Mouse (Mus musculus) kidney, adult 9 months (tissue): Measurements from ENCODE around the gene Zpr1.
A peak's percentile ranks its signal among the peaks of the same experiment; 100 is the strongest.
"Not testable (repeated sequence)": the region's sequence is repeated elsewhere in the genome, so short reads cannot be mapped to it uniquely, and the experiment has no call there.

Source experiments
- DNase-seq: peaks from one replicate; pipeline ENCODE4 v3.0.0; 2022

Zpr1 gene

DNA sequence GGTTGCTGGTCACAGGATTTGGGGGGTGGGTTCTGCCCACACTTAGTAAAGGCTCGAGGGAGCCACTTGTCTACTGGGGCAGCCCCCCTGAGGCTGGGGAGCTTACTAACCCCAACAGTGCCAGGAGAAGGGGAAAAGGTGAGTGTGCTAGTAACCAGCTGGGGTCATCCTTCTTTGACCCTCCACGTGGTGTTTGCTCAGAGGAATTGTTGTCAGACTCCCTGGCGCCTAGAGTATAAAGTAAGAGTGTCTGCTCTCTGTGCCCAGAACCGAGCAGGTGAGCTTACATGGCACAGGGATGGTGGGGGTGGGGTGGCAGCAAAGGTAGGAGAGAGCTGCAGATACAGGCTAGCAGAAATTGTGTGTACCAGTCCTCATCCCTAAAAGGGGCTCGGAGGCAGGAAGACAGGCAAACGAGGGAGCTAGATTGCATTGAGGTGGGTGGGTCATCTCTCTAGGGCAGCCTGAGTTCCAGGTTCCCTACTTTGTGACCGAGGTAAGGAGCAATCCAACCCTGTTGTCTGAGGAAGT lies 4.5 kb upstream of the Zpr1 start, which contains the start of gene Apoa5:
Gene Apoa5, plus strand, starts transcription at position 291 of the 531 bp plus-strand sequence.
- no peak for DNase-seq

DNA sequence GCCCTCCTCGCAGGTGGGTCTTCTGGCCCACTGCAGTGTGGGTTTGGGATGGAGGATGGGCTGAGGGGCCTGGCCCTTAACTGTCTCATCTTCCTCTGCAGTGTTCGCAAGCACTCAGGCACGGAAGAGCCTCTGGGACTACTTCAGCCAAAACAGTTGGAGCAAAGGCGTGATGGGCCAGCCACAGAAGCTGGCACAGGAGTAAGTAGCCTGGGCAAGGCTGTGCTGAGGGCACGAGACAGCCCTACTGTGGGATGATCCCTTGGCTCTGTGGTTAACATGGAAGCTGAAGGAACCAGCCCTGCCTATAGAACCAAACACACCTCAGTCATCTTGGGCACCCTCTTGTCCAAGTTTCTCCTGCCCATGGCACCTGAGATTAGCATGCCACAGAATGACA lies 3.7 kb upstream of the Zpr1 start:
- DNase-seq = no peak

GRCm38 (mm10) chr9:46270782-46271181 lies 2.1 kb upstream of the Zpr1 start:
- no peak for DNase-seq

DNA sequence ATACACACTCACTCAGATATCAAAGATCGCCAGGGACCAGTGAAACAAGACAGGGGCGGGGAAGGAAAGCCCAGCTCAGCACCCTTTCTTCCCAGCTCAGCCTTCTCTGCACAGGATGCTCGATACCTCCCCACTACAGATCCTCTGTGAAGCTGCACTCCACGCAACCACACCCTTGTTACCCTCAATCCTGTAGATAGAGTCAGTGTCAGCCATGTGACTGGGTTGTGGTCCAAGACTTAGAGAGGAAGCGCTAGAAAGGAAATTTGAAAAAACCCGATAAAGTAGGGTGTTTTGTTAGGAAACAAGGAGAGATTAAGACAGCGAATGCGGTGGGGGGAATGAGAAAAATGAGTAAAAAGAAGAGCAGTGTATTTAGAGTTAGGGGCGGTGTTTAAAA lies 794 bp upstream of the Zpr1 start:
- no peak for DNase-seq

DNA sequence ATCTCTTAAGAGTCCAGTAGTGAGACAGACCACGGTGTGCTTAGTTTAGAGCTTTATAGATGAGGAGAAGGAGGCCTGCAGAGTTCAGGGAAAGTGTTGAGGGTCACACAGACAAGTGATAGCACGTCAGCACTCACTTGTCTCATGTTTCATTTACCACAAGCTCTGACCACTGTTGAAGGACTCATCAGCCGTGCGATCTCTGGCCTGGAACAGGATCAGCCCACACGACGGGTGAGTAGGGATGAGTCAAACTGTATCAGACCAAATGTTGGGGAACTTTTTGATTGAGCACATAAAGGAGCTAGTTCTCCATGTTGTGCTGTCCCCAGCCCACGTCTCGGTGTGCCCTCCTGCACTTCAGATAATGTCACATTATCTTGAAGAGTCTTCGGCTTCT lies 1.6 kb downstream of the Zpr1 start:
- no peak for DNase-seq

GRCm38 (mm10) chr9:46282631-46283436 lies 10.0 kb downstream of the Zpr1 start, which contains the start of gene Bud13:
Gene Bud13, plus strand, starts transcription at chr9:46283008.
- peak; percentile 92 for DNase-seq

DNA sequence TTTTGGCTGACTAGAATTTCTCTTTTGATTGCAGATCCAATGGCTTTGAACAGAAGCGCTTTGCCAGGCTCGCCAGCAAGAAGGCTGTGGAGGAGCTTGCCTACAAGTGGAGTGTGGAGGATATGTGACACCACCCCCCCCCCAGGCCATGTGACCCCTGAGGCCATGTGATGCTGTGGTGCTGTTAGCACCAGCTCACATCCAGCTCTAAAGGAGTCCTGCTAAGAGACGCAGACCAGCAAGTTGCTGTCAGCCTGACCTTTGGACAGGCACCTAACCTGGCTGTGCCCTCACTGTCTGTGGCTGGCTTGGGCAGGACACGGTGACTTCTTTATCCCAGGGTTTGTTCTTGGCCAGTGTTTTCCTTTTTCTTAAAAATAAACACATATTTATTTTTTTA lies 25.5 kb downstream of the Zpr1 start:
- DNase-seq = peak; percentile 19

- DNase-seq = peak; percentile 48
These were observed 29.3 kb downstream of the Zpr1 start for GRCm38 (mm10) chr9:46302142-46302541.

DNA sequence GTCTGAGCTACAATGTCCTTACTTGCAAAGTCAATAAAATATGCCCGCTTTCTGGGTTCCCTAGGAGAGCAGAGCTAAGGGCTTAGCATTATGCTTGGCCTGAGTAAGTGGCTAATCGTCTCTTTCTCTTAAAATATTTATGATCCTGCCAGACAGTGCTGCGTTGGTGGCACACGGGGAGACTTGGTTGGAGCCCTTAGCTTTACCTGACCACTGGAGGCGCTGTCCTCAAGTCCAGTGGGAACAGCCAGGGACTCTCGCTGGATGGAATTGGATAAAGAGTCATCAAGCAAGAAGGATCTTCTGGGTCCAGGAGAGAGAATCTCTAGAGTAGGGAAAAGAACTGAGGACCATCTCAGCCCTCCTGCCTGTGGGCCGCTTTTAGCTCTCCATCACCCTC lies 36.3 kb downstream of the Zpr1 start:
- peak; percentile 19 for DNase-seq

DNA sequence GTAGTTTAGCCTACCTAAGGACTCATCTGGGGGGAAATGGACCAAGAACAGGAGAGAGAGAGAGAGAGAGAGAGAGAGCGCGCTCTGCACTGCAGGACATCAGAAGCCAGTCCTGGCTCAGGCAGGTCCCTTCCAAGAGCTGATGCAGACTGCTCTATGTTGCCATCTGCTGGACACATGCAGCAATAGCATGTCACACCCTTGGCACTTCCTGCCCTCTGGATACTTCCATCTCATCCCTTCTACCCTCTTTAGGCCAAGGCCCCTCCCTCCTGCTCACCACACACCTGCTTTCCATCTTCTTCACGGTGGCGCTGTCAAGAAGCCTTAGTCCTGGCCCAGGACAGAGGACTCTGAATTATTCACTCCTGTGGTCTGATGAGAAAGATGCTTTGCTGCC lies 41.6 kb downstream of the Zpr1 start:
- peak; percentile 68 for DNase-seq

GRCm38 (mm10) chr9:46314921-46315320 lies 42.1 kb downstream of the Zpr1 start:
- DNase-seq = no peak

GRCm38 (mm10) chr9:46315807-46316365 lies 43.0 kb downstream of the Zpr1 start:
- no peak for DNase-seq

DNA sequence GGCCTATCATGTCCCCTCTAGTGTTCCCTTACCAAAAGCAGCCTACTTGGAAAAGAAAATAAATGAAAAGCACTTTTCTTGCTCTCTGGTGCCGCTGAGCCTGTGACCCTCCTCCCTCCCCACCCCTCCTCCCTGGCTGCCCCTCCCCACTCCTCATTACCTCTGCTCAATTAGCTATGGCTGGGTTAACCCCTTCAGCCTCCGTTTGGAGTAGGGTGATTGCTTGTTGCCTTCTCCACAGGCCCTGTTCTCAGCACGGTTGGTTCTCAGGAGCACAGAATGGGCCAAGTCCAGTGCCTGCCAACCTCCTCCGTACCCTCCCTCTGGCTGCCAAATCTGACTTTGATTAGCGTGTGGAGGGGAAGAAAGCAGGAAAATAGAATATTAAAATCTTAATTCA lies 43.5 kb downstream of the Zpr1 start:
- DNase-seq = no peak

DNA sequence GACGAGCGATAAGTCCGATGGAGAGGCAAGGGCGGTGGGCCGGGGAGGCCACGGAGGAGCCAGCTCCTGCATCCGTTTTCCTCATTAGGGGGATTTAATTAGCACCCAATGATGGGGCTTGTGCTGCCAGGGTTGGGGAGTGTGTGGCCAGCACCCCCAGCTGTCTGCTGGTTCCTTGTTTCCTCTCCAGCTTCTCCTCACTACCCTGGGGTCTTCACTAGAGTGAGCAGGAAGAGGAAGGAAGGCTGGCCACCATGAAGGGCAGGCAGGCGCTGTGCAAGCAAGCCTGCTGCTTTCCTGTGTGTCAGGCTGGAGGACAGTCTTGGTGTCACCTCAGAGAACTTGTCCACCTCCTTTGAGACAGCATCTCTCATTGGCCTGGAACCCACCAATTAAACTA lies 44.0 kb downstream of the Zpr1 start:
- DNase-seq = no peak

GRCm38 (mm10) chr9:46317957-46318356 lies 45.1 kb downstream of the Zpr1 start:
- no peak for DNase-seq

DNA sequence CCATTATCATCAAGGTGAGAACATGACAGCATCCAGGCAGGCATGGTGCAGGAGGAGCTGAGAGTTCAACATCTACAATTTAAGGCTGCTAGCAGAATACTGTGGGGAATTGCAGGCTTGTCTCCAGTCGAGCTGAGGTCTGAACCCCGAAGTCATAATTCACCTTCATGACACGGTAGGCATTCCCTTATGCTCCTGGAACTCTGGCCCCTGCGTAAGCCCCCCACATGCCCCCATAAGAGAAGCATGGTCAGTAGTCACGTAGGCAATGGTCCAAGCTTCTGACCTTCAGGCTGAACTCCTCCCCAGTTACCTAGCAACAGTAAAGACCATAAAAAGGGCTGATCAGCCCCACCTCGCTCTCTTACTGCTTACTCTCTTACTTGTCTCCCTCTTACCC lies 47.0 kb downstream of the Zpr1 start, which contains the start of gene 4931429L15Rik:
Gene 4931429L15Rik, minus strand, starts transcription at position 101 of the 400 bp plus-strand sequence.
- DNase-seq = not testable (repeated sequence)

DNA sequence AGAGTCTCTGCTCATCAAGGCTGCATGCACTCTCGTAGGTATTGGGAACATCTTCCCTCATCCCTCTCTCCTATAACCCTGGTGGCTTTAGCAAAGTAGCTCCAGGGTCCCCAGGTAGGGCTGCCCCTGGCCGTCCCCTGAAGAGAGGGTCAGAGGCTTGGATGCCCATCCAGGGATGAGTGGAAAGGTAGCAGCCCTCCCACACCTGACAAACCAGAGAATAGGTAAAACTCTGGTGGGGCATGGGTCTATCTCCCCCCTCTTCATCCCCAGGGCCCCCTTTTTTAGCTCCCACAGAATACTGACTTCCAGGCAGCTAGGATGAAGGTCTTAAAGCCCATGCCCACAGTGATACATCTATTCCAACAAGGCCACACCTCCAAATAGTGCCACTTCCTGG lies 47.6 kb downstream of the Zpr1 start:
- DNase-seq = no peak

GRCm38 (mm10) chr9:46326694-46327405 lies 54.0 kb downstream of the Zpr1 start:
- DNase-seq = no peak

- DNase-seq = no peak
These were observed 55.1 kb downstream of the Zpr1 start for GRCm38 (mm10) chr9:46327706-46328571.

- peak; percentile 9 for DNase-seq
These were observed 55.8 kb downstream of the Zpr1 start for GRCm38 (mm10) chr9:46328572-46329249.

DNA sequence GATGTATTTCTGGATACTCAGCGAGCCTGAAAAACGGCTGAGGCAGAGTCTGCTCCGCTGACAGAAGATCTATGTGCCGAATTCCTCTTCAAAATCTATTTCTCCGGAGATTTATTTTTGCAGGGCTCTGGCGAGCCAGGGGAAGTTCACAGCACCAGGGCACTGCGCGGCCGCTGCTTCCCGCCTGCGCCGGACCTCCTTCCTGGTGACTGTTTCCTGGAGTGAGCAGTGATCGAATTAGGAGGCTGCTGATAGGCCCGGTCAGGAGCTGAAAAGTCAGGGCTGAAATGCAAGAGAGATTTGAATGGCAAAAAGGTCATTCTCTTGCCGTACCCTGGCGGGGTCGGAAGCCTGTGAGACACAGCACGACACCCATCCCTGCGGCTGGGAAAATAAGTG lies 56.4 kb downstream of the Zpr1 start:
- no peak for DNase-seq
